ENCODE assay signal across 8 mouse cellular contexts in the genomic region with DNA sequence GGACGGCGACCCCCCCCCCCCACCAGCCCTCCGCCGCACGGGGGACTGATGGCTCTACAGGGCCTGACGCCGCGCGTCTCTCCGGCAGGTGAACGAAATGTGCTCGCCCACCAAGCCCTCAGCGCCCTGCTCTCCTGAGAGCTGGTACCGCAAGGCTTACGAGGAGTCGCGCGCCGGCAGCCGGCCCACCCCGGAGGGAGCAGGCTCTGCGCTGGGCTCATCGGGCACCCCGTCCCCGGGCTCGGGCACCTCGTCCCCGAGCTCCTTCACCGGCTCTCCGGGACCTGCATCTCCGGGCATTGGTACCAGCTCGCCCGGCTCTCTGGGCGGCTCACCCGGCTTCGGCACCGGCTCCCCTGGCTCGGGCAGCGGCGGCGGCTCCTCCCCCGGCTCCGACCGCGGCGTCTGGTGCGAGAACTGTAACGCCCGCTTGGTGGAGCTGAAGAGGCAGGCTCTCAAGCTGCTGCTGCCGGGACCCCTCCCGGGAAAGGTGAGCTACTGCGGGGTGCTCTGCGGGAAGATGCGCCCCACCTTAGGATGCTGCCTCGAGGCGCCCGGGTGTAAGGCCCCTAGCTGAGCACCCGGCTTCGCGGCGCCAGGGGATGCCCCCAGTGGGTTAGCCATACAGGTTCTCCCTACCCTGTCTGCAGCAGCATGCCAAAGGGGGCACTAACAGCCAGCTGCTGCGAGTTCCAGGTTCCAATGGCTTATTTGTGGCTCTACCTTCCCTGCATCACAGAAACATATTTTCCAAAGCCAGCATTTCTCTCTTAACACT. TPM values are rescaled to one million over a fixed set of nuclear protein-coding genes. Genes with fewer than 3 reads are reported as not detected.
A peak's percentile ranks its signal among the peaks of the same experiment; 100 is the strongest.
DNase-seq lines count a peak whose midpoint lies in the region; ATAC-seq lines count a peak whose summit lies in the region.

No protein-coding gene starts in this region.

- peaks cover 4% of the 10 kb centered on the region; the same call in 1 of the 2 replicates for H3K27me3 ChIP-seq in intestine, embryonic 15.5 days (replicated peaks)

- ATAC-seq in intestine, embryonic 15.5 days: peak; percentile 61
- ATAC-seq in megakaryocyte progenitor cell, adult 5-6 weeks (replicated peaks; ENCODE audit: poor library complexity): peak; percentile 77

- no peak overlapping the region for H3K27ac ChIP-seq in intestine, embryonic 15.5 days

- H3K9me3 ChIP-seq in intestine, embryonic 15.5 days: no peaks in the 10 kb centered on the region

- peak; percentile 64 for DNase-seq in adipocyte (ENCODE audit: low spot score)
- DNase-seq in embryo, embryonic 10.5 days (ENCODE audit: low spot score): peak; percentile 86
- DNase-seq in gastrocnemius, postnatal 4 days (ENCODE audit: low spot score in 2 of 2): peak; percentile 62 to 77
- DNase-seq in left cerebral cortex, postnatal 14 days (ENCODE audit: low spot score in 2 of 2): peak; percentile 74 to 86
- DNase-seq in right cerebral cortex, postnatal 25 days: peak; percentile 89
- peak; percentile 74 to 86 for DNase-seq in urinary bladder, postnatal 4 days (ENCODE audit: low spot score in 2 of 2)

- intact Hi-C loops in left cerebral cortex, postnatal 14 days (cut with DNase I): no loop called here

- no peaks in the 10 kb centered on the region for H3K36me3 ChIP-seq in intestine, embryonic 15.5 days

- H3K9ac ChIP-seq in intestine, embryonic 15.5 days: peak overlapping the region; percentile 54

- WGBS in intestine, embryonic 15.5 days: under 1% methylated on average over 61 of the region's 62 CpGs

- peak overlapping the region; percentile 100 for H3K4me2 ChIP-seq in intestine, embryonic 15.5 days (replicated peaks)

- peaks cover 22% of the 10 kb centered on the region for H3K4me1 ChIP-seq in intestine, embryonic 15.5 days (replicated peaks)

- peak overlapping the region; percentile 56 for H3K4me3 ChIP-seq in intestine, embryonic 15.5 days (replicated peaks)

RNA-seq across cellular contexts. Expression of a gene that starts 1.6 kb away (rescaled TPM):
- total RNA-seq in gastrocnemius, postnatal 4 days (2021): 1 to 10 TPM; 2.9 to 3.0 TPM
- polyA plus RNA-seq in intestine, embryonic 15.5 days (2015; fragmentation: Nextera tagmentation; extraction: Ambion mirVana): 4.7 and 4.9 TPM in 2 replicates
- 10 to 100 TPM; 11.6 to 11.8 TPM for total RNA-seq in left cerebral cortex, postnatal 14 days (2021)
- 0.37 and 0.42 TPM in 2 replicates for total RNA-seq in megakaryocyte progenitor cell, adult 5-6 weeks (2015)
- total RNA-seq in megakaryocyte progenitor cell, adult 5-6 weeks (2017): 0.33 and 0.98 TPM in 2 replicates
